Mouse (Mus musculus) retina, embryonic 14.5 days (tissue): ENCODE measurements at regions not wholly inside any gene's neighbourhood (a gene's known extent, or its start where the extent isn't known, plus 50 kb on each side); places are given as distances from the start of the nearest gene placed in this dataset.

ENCODE experiments used
- DNase-seq: peaks from one replicate; pipeline ENCODE4 v3.0.0-alpha.2; 2015; ENCODE audit warnings: low spot score

- peak; percentile 50 for DNase-seq
Measured at GRCm38 (mm10) chr16:9115548-9115947, 285.6 kb downstream of the 1810013L24Rik start.

GRCm38 (mm10) chr16:9121581-9121980 lies 291.7 kb downstream of the 1810013L24Rik start:
- no peak for DNase-seq

GRCm38 (mm10) chr16:9132113-9132512 lies 302.2 kb downstream of the 1810013L24Rik start:
- DNase-seq = no peak

- DNase-seq = no peak
Measured at GRCm38 (mm10) chr16:9132778-9133177, 302.9 kb downstream of the 1810013L24Rik start.

GRCm38 (mm10) chr16:9135377-9135776 lies 305.5 kb downstream of the 1810013L24Rik start:
- DNase-seq = no peak

DNA sequence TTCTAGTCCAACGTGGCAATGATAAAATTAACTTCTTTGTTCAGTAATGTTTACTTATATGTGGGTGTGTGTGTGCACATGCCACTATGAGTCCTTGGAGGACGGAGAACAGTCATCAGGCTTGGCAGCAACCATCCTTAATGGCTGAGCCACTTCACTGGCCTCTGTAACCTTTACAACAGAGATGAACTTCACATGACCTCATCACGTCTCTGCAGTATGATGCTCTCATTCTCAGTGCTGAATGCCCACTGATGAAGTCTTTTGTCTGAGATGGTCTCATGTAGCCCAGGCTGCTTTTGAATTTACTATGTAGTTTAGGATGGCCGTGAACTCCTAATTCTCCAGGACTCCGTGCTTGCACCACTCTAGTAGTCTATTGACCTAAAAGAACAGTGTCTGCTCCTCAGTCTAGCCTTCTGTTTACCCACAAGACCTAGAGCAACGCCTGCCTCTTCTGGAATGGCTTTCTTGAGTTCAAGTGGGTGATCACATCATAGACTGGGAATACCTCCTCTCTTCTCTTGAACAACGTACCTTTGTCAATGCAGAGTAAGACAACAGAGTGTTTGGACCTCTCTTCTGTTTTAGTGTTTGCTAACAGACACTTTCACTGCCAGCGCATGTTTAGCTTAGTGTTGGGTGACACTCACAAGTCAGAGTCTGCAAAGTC lies 308.8 kb downstream of the 1810013L24Rik start:
- no peak for DNase-seq

DNA sequence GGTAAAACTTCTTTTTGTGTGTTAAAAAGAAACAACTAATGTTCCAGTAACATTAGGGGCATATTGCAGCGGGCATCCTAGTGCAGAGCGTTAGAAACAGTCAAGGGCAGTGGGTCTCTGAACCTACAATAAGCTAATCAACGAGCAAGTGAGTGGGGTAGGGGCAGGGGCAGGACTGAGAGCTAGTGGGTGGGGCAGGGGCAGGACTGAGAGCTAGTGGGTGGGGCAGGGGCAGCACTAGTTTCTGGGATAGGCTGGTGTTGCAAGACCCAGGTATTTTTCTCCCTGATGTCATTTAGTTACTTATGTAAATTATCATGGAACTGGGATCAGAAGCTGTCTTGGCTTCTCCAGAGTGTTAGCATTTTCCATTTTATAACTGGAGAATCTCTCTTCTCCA lies 309.5 kb downstream of the 1810013L24Rik start:
- DNase-seq = no peak

DNA sequence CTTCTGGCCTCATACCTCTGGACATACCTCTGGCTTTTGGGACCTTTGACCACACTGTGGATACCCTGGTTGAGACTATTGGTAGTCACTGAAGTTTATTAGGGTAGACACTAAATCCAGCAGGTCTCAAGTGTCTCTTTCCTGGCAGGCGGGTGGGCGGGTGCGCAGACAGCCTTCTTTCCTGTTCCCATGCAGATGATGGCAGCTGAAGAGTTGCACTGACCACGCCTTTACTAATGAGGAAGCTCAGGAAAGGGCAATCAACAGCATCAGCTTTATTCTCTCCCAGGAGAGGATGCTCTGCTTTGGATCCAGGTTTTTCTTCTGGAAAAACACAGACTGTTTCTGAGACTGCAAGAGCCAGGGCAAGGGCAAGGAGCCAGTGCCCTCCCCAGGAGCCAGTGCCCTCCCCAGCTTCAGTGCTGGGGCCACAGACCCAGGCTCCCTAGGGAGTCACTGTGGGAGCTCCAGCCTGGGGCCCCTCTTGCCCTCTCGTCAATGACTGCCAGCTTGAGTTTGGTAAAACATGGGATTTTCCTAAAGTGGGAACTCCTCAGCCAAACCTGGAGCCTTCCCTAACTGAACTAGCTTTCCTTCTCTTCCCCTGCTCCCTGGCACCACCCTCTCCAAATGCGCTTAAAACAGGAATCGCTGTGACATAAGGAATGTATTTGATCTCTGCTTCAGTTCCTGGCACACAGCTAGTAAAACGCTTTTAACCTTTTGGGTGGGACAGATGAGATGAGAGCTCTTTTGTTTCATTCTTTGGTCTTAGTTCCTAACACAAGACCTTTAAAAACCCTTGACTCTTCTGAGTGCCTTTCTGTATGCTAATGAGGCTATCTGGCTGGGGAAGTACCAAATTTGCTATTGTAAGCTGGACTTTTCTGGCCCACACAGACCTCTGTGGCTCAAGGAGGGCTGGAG lies 319.6 kb downstream of the 1810013L24Rik start:
- no peak for DNase-seq

GRCm38 (mm10) chr16:9151936-9152335 lies 322.0 kb downstream of the 1810013L24Rik start:
- no peak for DNase-seq

GRCm38 (mm10) chr16:9153501-9153900 lies 323.6 kb downstream of the 1810013L24Rik start:
- no peak for DNase-seq

- no peak for DNase-seq
Measured at GRCm38 (mm10) chr16:9165763-9166310, 335.9 kb downstream of the 1810013L24Rik start.

DNA sequence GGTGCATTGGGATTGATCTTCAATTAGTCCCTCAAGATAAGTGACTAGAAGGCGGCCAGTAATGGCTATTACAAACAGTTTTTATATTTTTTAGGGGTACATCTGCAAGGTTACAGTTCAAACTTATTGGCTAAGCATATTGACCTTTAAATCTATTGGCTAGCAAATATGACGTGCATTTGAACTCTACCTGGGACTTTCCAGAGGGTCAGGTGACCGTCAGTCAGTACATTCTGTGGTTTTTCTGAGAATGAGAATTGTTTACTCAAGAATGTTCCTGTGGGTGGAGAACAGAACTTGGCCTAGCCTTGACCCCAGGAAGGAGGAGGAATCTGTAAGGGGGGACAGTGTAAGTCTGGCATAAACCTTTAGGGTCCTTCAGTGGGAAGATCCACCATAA lies 346.5 kb downstream of the 1810013L24Rik start:
- no peak for DNase-seq

- DNase-seq = no peak
Measured at GRCm38 (mm10) chr16:9195821-9196220, 365.9 kb downstream of the 1810013L24Rik start.

DNA sequence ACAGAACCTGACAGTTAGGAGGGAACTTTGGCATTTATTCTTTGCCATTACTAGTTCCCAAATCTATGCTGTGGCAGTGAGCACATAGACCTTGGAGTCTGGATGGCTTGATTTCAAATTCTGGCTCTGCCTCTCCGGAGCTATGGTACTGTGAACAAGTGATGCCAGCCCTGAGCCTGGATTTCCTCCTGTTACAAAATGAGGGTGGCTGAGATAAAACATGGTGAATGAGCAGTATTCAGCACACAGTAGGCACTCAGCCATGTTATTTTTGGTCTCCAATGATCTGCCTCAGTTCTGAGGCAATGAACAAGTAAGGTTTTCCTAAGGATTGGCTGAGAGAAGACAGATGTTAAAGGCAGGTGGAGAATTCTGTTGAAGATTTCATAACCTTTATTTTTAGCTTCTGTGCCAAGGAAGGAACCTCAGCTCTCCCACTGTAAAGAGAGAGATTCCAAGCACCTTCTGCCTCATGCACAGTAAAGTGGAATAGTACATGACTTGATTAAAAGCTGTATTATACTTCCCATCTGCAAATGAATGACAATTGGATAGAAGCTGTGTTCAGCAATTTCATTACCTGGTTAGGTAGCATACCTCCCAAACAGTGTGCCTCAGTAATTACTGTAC lies 369.1 kb downstream of the 1810013L24Rik start:
- no peak for DNase-seq

GRCm38 (mm10) chr16:9208602-9209001 lies 378.7 kb downstream of the 1810013L24Rik start:
- no peak for DNase-seq

GRCm38 (mm10) chr16:9211485-9211884 lies 381.6 kb downstream of the 1810013L24Rik start:
- no peak for DNase-seq

DNA sequence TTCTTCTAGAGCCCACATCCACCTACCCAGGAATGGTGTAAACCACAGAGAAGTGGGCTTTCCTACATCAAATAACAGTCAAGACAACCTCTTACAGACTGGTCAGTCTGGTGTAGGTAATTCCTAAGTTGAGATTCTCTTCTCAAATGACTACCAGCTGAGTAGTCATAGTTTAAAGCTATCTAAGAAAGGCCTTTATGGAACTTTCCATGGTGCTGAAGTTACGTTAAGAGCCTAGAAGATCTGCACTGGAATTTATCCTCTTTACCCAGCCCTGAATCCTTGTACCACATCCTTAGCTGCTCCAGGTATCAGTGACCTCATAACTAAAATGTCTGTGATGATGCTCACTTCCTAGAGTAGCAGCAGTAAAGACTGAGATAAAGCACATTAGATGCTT lies 385.2 kb downstream of the 1810013L24Rik start:
- peak; percentile 36 for DNase-seq

GRCm38 (mm10) chr16:9217361-9217760 lies 387.5 kb downstream of the 1810013L24Rik start:
- DNase-seq = no peak

DNA sequence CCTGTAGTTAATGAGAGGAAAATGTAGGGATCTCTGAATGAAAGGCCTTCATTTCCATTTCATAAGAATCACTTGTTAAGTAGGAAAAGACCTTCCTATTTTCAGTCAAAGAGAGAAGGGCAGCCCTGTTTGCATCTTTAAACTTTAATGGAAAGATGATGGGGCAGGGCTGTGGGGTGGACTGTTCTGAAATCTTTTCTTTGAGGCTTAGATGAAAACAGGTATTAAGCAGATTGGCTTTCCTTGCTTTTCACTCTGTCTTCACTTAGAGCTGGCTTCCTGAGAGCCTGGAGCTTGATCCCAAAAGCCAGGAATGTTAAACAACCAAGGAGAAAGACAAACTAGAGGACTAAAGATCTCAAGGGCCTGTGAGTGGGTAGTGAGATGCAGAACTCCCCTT lies 400.3 kb downstream of the 1810013L24Rik start:
- DNase-seq = no peak

GRCm38 (mm10) chr16:9242099-9242498 lies 412.2 kb downstream of the 1810013L24Rik start:
- no peak for DNase-seq

GRCm38 (mm10) chr16:9247198-9247597 lies 417.3 kb downstream of the 1810013L24Rik start:
- no peak for DNase-seq

- DNase-seq = no peak
Measured at GRCm38 (mm10) chr16:9253054-9253453, 423.2 kb downstream of the 1810013L24Rik start.
